Mouse (Mus musculus): ENCODE results near the gene Fbxo9. TPM values are rescaled to one million over a fixed set of nuclear protein-coding genes. Genes with fewer than 3 reads are reported as not detected.

Gene Fbxo9
- polyA plus RNA-seq, 1 experiment, result 15.7 TPM

DNA sequence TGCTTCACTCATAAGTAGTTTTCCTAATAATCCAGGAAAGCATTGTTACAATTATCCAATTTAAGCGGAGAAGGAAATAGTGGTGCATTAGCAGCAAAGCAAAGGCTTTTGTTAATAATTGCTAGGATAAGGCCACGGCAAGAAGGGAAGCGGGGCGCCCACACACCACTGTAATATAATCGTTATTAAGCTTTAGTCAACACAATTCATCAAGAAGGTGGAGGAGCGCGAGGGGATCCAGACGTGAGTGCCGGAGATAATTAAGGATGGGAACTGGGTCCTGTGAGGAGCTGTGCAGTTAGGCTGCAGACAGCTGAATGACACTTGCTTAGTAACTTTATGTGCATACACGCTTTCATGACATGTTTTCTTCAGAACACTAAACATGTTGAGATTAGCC, 17.8 kb upstream of the Fbxo9 start:
- no peak for TF ChIP-seq REST (IDR thresholded peaks at IDR 0.05; ENCODE audit: insufficient read depth, insufficient read length)
- no peak for TF ChIP-seq USF1 (IDR thresholded peaks at IDR 0.05; ENCODE audit: low read depth)
- no peak for TF ChIP-seq MYOG (IDR thresholded peaks at IDR 0.05; ENCODE audit: control insufficient read depth in 1 of 3, insufficient read depth in 1 of 3, insufficient read length in 2 of 3, low read depth in 2 of 3)
- no peak for TF ChIP-seq MAX (IDR thresholded peaks at IDR 0.05; ENCODE audit: low read depth)
- no peak for TF ChIP-seq POLR2AphosphoS2 (IDR thresholded peaks at IDR 0.05; ENCODE audit: insufficient read length, low read depth)
- TF ChIP-seq POLR2A (IDR thresholded peaks at IDR 0.05; ENCODE audit: insufficient read length, low read depth), result no peak
- no peak for TF ChIP-seq MYOD1 (IDR thresholded peaks at IDR 0.05; ENCODE audit: control insufficient read depth in 1 of 3, insufficient read length in 2 of 3, low read depth in 2 of 3)
- TF ChIP-seq TCF12 (IDR thresholded peaks at IDR 0.05; ENCODE audit: insufficient read depth, poor library complexity, severe bottlenecking), result no peak
- no peak for TF ChIP-seq E2F4 (IDR thresholded peaks at IDR 0.05; ENCODE audit: insufficient read depth)
- no peak for TF ChIP-seq TCF3 (IDR thresholded peaks at IDR 0.05; ENCODE audit: insufficient read length, low read depth)

DNA sequence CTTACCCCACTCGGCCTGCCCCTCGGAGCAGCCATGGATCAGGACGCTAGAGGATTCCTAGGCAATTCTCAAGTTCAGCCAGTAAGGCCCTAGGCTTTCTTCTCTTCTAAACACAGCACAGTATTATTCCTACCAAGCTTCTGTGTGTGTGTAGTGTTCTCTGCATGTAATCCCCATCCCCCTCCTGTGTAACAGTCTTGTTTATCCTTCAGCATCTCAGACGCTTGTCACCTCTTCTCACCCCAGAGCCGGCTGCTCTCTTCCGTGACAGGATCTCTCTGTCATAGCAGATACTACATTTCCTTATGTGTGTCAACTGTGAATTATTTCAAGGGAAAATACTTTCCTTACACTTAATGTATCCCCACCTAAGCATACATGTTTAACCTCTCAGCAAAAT, 17.1 kb upstream of the Fbxo9 start:
- Histone ChIP-seq H3K27me3 (ENCODE audit: control insufficient read depth, insufficient read depth, insufficient read length) (no peaks in the 10 kb centered on the region), H3ac (ENCODE audit: control insufficient read depth, insufficient read length) (no peak overlapping the region), H3K4me2 (ENCODE audit: low read depth) (no peak overlapping the region), H3K4me3 (no peak overlapping the region), H3K79me2 (ENCODE audit: control insufficient read depth, insufficient read depth) (no peaks in the 10 kb centered on the region), H3K36me3 (ENCODE audit: control insufficient read depth, insufficient read depth) (peaks cover 3% of the 10 kb centered on the region)
- no peak for TF ChIP-seq REST (IDR thresholded peaks at IDR 0.05; ENCODE audit: insufficient read depth, insufficient read length)
- TF ChIP-seq MAX (IDR thresholded peaks at IDR 0.05; ENCODE audit: low read depth), result no peak
- TF ChIP-seq POLR2A (IDR thresholded peaks at IDR 0.05; ENCODE audit: insufficient read length, low read depth), result no peak
- TF ChIP-seq MYOG (IDR thresholded peaks at IDR 0.05; ENCODE audit: control insufficient read depth in 1 of 3, insufficient read depth in 1 of 3, insufficient read length in 2 of 3, low read depth in 2 of 3), result no peak
- no peak for TF ChIP-seq SRF (IDR thresholded peaks at IDR 0.05; ENCODE audit: control insufficient read depth, insufficient read length, low read depth)
- TF ChIP-seq MYOD1 (IDR thresholded peaks at IDR 0.05; ENCODE audit: control insufficient read depth in 1 of 3, insufficient read length in 2 of 3, low read depth in 2 of 3), result no peak
- TF ChIP-seq CEBPB (IDR thresholded peaks at IDR 0.05; ENCODE audit: insufficient read depth, poor library complexity, severe bottlenecking), result no peak
- TF ChIP-seq POLR2AphosphoS2 (IDR thresholded peaks at IDR 0.05; ENCODE audit: insufficient read length, low read depth), result no peak
- no peak for TF ChIP-seq TCF3 (IDR thresholded peaks at IDR 0.05; ENCODE audit: insufficient read length, low read depth)
- no peak for TF ChIP-seq USF1 (IDR thresholded peaks at IDR 0.05; ENCODE audit: low read depth)
- TF ChIP-seq TCF12 (IDR thresholded peaks at IDR 0.05; ENCODE audit: insufficient read depth, poor library complexity, severe bottlenecking), result no peak
- TF ChIP-seq E2F4 (IDR thresholded peaks at IDR 0.05; ENCODE audit: insufficient read depth), result no peak

More for the DNA sequence above, 17.8 kb upstream of the Fbxo9 start:
- H3K4me2 ChIP-seq (ENCODE audit: low read depth), result no peak overlapping the region
- no peak overlapping the region for H3ac ChIP-seq (ENCODE audit: control insufficient read depth, insufficient read length)
- no peak overlapping the region for H3K4me3 ChIP-seq
- H3K36me3 ChIP-seq (ENCODE audit: control insufficient read depth, insufficient read depth), result peaks cover 3% of the 10 kb centered on the region
- no peaks in the 10 kb centered on the region for H3K79me2 ChIP-seq (ENCODE audit: control insufficient read depth, insufficient read depth)
- H3K27me3 ChIP-seq (ENCODE audit: control insufficient read depth, insufficient read depth, insufficient read length), result no peaks in the 10 kb centered on the region

DNA sequence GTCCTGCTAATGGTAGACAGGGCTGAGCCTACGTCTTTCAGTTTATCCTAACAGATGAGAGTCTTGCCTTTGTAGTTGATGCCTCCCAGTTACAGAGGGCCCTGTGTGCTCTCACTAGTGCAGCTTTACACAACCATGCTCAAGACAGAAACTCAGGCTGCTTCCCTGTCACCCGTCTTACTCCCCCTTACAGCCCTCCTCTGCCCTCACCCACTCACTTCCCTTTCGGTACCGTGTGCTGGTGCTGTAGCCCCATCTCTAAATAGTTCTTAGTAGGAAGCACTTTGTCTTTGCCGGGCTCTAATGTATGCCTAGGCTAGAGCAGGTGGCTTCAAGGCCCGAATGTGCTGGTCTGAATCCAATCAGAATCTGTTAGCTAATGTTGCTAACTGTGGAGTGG, 15.4 kb upstream of the Fbxo9 start:
- H3K36me3 ChIP-seq (ENCODE audit: control insufficient read depth, insufficient read depth), result peaks cover 3% of the 10 kb centered on the region
- TF ChIP-seq MAX (IDR thresholded peaks at IDR 0.05; ENCODE audit: low read depth) (no peak), MYOG (IDR thresholded peaks at IDR 0.05; ENCODE audit: control insufficient read depth in 1 of 3, insufficient read depth in 1 of 3, insufficient read length in 2 of 3, low read depth in 2 of 3) (no peak), TCF12 (IDR thresholded peaks at IDR 0.05; ENCODE audit: insufficient read depth, poor library complexity, severe bottlenecking) (no peak), REST (IDR thresholded peaks at IDR 0.05; ENCODE audit: insufficient read depth, insufficient read length) (no peak), CEBPB (IDR thresholded peaks at IDR 0.05; ENCODE audit: insufficient read depth, poor library complexity, severe bottlenecking) (no peak), E2F4 (IDR thresholded peaks at IDR 0.05; ENCODE audit: insufficient read depth) (no peak), SRF (IDR thresholded peaks at IDR 0.05; ENCODE audit: control insufficient read depth, insufficient read length, low read depth) (no peak)
- H3K4me3 ChIP-seq, result no peak overlapping the region
- H3K27me3 ChIP-seq (ENCODE audit: control insufficient read depth, insufficient read depth, insufficient read length), result no peaks in the 10 kb centered on the region
- H3K79me2 ChIP-seq (ENCODE audit: control insufficient read depth, insufficient read depth), result no peaks in the 10 kb centered on the region
- H3ac ChIP-seq (ENCODE audit: control insufficient read depth, insufficient read length), result no peak overlapping the region
- H3K4me2 ChIP-seq (ENCODE audit: low read depth), result no peak overlapping the region

DNA sequence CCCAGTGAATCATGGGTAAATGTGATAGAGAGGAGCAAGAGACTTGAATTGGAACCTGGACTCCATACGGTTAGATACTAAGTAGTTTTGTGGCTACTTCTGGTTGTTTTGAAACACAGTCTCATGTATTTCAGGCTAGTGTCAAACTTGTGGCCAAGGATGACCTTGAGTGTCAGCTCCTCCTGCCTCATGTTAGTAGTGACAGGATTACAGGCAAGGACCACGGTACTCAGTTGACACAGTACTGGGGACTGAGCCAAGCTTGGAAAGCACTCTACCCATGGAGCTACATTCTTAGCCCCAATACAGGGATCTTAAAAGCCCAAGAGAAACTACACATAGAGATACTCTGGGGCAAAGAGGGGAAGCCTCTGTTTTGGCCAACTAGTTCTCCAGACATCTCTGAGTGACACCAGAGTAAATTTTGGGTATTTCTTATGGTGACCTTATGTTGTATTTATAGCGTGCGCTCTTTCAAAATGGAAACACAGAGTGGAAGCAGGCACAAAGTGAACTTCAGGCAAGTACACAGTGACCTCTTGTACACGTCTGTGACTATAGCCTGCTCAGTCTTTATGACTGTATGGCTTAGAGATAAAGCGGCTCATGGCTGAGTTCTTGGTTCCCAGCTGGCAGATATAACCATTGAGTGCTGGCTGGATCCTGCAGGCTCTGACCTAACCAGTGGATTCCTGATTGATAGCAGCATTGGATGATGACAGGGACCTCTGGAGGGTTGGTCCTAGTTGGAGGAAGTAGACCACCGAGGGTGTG, 14.3 kb upstream of the Fbxo9 start:
- TF ChIP-seq POLR2A (IDR thresholded peaks at IDR 0.05; ENCODE audit: insufficient read length, low read depth), result no peak
- TF ChIP-seq TCF12 (IDR thresholded peaks at IDR 0.05; ENCODE audit: insufficient read depth, poor library complexity, severe bottlenecking), result no peak
- no peak for TF ChIP-seq MAX (IDR thresholded peaks at IDR 0.05; ENCODE audit: low read depth)
- no peak for TF ChIP-seq USF1 (IDR thresholded peaks at IDR 0.05; ENCODE audit: low read depth)
- no peak for TF ChIP-seq MYOG (IDR thresholded peaks at IDR 0.05; ENCODE audit: control insufficient read depth in 1 of 3, insufficient read depth in 1 of 3, insufficient read length in 2 of 3, low read depth in 2 of 3)
- TF ChIP-seq POLR2AphosphoS2 (IDR thresholded peaks at IDR 0.05; ENCODE audit: insufficient read length, low read depth), result no peak
- TF ChIP-seq TCF3 (IDR thresholded peaks at IDR 0.05; ENCODE audit: insufficient read length, low read depth), result no peak
- no peak for TF ChIP-seq CEBPB (IDR thresholded peaks at IDR 0.05; ENCODE audit: insufficient read depth, poor library complexity, severe bottlenecking)
- TF ChIP-seq E2F4 (IDR thresholded peaks at IDR 0.05; ENCODE audit: insufficient read depth), result no peak
- TF ChIP-seq SRF (IDR thresholded peaks at IDR 0.05; ENCODE audit: control insufficient read depth, insufficient read length, low read depth), result no peak
- TF ChIP-seq MYOD1 (IDR thresholded peaks at IDR 0.05; ENCODE audit: control insufficient read depth in 1 of 3, insufficient read length in 2 of 3, low read depth in 2 of 3), result no peak
- Histone ChIP-seq H3K4me3 (no peak overlapping the region), H3K79me2 (ENCODE audit: control insufficient read depth, insufficient read depth) (no peaks in the 10 kb centered on the region)

More for the DNA sequence above, 14.3 kb upstream of the Fbxo9 start:
- H3K4me2 ChIP-seq (ENCODE audit: low read depth), result no peak overlapping the region
- no peaks in the 10 kb centered on the region for H3K27me3 ChIP-seq (ENCODE audit: control insufficient read depth, insufficient read depth, insufficient read length)
- peaks cover 3% of the 10 kb centered on the region for H3K36me3 ChIP-seq (ENCODE audit: control insufficient read depth, insufficient read depth)
- H3ac ChIP-seq (ENCODE audit: control insufficient read depth, insufficient read length), result no peak overlapping the region
